Mouse (Mus musculus): Measurements from ENCODE around the gene Pcyt1b. TPM values are rescaled to one million over a fixed set of nuclear protein-coding genes. Genes with fewer than 3 reads are reported as not detected.

Pcyt1b gene
- total and polyA plus RNA-seq, 3 experiments, result 0.05 to 0.25 (median 0.16) TPM

DNA sequence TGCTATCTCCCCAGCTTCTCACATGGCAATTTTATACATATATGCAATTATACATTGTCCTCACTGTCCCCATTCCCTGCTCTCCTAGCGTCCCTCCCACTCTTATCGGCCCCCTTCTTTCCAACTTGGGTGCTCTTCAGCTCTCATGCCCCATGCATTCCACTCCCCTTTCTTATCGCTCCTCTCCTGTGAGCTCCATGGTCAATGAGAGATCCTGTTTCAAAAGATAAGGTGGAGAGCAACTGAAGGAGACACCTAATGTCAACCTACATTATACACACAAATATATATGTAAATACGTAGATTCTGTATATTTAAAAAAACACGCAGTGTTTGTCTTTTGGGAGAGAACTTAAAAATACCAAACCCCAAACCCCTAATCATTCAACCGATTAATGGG lies 95.9 kb downstream of the Pcyt1b start:
- no peaks in the 10 kb centered on the region for H3K79me2 ChIP-seq (replicated peaks; ENCODE audit: control insufficient read depth, insufficient read depth, low read length)
- H3K9ac ChIP-seq (ENCODE audit: low read depth, low read length), result no peak overlapping the region
- intact Hi-C loops (cut with DNase I), result no loop called here
- WGBS, result 84% methylated on average over 6 of the region's 6 CpGs
- H3K36me3 ChIP-seq (ENCODE audit: control insufficient read depth, insufficient read depth, low read length), result no peaks in the 10 kb centered on the region
- no peaks in the 10 kb centered on the region for H3K4me1 ChIP-seq (ENCODE audit: control insufficient read depth, insufficient read depth, low read length)
- DNase-seq, result no peak
- no peak overlapping the region for H3K27ac ChIP-seq
- no peak overlapping the region for H3K4me3 ChIP-seq
- TF ChIP-seq EP300 (IDR thresholded peaks at IDR 0.05; ENCODE audit: insufficient read depth, low read depth, low read length), result no peak
- TF ChIP-seq POLR2A (IDR thresholded peaks at IDR 0.05; ENCODE audit: insufficient read depth, low read depth, low read length), result no peak
- TF ChIP-seq CTCF (IDR thresholded peaks at IDR 0.05), result no peak
- no peaks in the 10 kb centered on the region for H3K27me3 ChIP-seq (ENCODE audit: control insufficient read depth, insufficient read depth, low read length)

- intact Hi-C loops (cut with DNase I), result no loop called here
- Histone ChIP-seq H3K27ac (no peak overlapping the region), H3K4me3 (no peak overlapping the region), H3K4me1 (ENCODE audit: control insufficient read depth, insufficient read depth, low read length) (no peaks in the 10 kb centered on the region; the same call in 1 of the 2 replicates), H3K27me3 (ENCODE audit: control insufficient read depth, insufficient read depth, low read length) (no peaks in the 10 kb centered on the region), H3K79me2 (replicated peaks; ENCODE audit: control insufficient read depth, insufficient read depth, low read length) (no peaks in the 10 kb centered on the region), H3K9ac (ENCODE audit: low read depth, low read length) (no peak overlapping the region), H3K36me3 (ENCODE audit: control insufficient read depth, insufficient read depth, low read length) (no peaks in the 10 kb centered on the region)
- TF ChIP-seq POLR2A (IDR thresholded peaks at IDR 0.05; ENCODE audit: insufficient read depth, low read depth, low read length), result no peak
- TF ChIP-seq EP300 (IDR thresholded peaks at IDR 0.05; ENCODE audit: insufficient read depth, low read depth, low read length), result no peak
- TF ChIP-seq CTCF (IDR thresholded peaks at IDR 0.05), result no peak
- DNase-seq, result no peak
- 70% methylated on average over 11 of the region's 11 CpGs for WGBS
These were observed 100.7 kb downstream of the Pcyt1b start for GRCm38 (mm10) chrX:93755210-93755842.

- Histone ChIP-seq H3K27me3 (ENCODE audit: control insufficient read depth, insufficient read depth, low read length) (no peaks in the 10 kb centered on the region), H3K4me1 (ENCODE audit: control insufficient read depth, insufficient read depth, low read length) (no peaks in the 10 kb centered on the region; the same call in 1 of the 2 replicates), H3K36me3 (ENCODE audit: control insufficient read depth, insufficient read depth, low read length) (no peaks in the 10 kb centered on the region), H3K9ac (ENCODE audit: low read depth, low read length) (no peak overlapping the region), H3K4me3 (no peak overlapping the region), H3K27ac (no peak overlapping the region), H3K79me2 (replicated peaks; ENCODE audit: control insufficient read depth, insufficient read depth, low read length) (no peaks in the 10 kb centered on the region)
- WGBS, result 50% methylated on average over 7 of the region's 7 CpGs
- intact Hi-C loops (cut with DNase I), result no loop called here
- DNase-seq, result no peak
- TF ChIP-seq CTCF (IDR thresholded peaks at IDR 0.05), result no peak
- TF ChIP-seq EP300 (IDR thresholded peaks at IDR 0.05; ENCODE audit: insufficient read depth, low read depth, low read length), result no peak
- no peak for TF ChIP-seq POLR2A (IDR thresholded peaks at IDR 0.05; ENCODE audit: insufficient read depth, low read depth, low read length)
These were observed 102.3 kb downstream of the Pcyt1b start for GRCm38 (mm10) chrX:93756867-93757455.

DNA sequence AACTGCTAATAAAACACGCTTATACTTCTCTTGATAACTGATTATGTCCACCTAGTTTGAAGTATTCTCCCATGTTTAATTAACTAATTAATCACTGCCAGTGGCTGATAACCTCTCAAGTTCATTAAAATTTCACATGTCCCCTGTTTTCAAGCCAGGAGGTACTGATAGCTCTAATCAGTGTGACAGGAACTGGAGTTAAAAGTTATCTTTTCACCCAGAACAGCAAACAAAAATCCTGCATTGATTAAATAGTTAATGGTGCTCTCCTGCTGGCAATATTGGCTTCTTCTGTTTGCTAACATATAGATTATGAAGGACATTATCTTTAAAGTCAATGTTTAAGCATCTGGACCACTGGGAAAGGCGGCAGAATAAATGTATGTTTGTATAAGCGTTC lies 106.1 kb downstream of the Pcyt1b start:
- Histone ChIP-seq H3K9ac (ENCODE audit: low read depth, low read length) (no peak overlapping the region), H3K27me3 (ENCODE audit: control insufficient read depth, insufficient read depth, low read length) (no peaks in the 10 kb centered on the region), H3K36me3 (ENCODE audit: control insufficient read depth, insufficient read depth, low read length) (no peaks in the 10 kb centered on the region), H3K27ac (no peak overlapping the region), H3K79me2 (replicated peaks; ENCODE audit: control insufficient read depth, insufficient read depth, low read length) (no peaks in the 10 kb centered on the region), H3K4me1 (ENCODE audit: control insufficient read depth, insufficient read depth, low read length) (no peaks in the 10 kb centered on the region; the same call in 1 of the 2 replicates), H3K4me3 (no peak overlapping the region)
- TF ChIP-seq EP300 (IDR thresholded peaks at IDR 0.05; ENCODE audit: insufficient read depth, low read depth, low read length), result no peak
- no peak for TF ChIP-seq POLR2A (IDR thresholded peaks at IDR 0.05; ENCODE audit: insufficient read depth, low read depth, low read length)
- TF ChIP-seq CTCF (IDR thresholded peaks at IDR 0.05), result no peak
- WGBS, result 83% methylated on average over 3 of the region's 3 CpGs
- no peak for DNase-seq
- intact Hi-C loops (cut with DNase I), result no loop called here

DNA sequence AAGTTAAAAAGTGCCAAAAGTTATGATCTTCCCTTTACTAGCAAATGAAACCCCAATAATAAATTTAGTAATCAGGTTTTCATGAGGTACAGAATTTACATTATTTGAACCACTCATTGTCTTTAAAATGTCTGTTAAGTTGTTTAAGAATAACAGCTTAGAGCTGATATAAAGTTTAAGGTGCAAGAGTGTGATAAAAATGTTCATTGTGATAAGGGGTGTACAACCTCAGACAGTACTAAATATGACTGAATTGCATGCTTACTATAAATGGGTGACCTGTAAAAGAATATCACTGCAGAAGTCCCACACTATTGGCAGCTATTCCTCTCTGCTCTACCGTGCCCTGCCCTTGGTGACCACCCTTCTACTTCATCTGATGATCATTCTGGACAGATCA lies 134.9 kb downstream of the Pcyt1b start:
- Histone ChIP-seq H3K9ac (ENCODE audit: low read depth, low read length) (no peak overlapping the region), H3K27me3 (ENCODE audit: control insufficient read depth, insufficient read depth, low read length) (no peaks in the 10 kb centered on the region), H3K79me2 (replicated peaks; ENCODE audit: control insufficient read depth, insufficient read depth, low read length) (no peaks in the 10 kb centered on the region), H3K4me1 (ENCODE audit: control insufficient read depth, insufficient read depth, low read length) (no peaks in the 10 kb centered on the region), H3K36me3 (ENCODE audit: control insufficient read depth, insufficient read depth, low read length) (no peaks in the 10 kb centered on the region), H3K27ac (no peak overlapping the region), H3K4me3 (no peak overlapping the region)
- DNase-seq, result no peak
- no peak for TF ChIP-seq CTCF (IDR thresholded peaks at IDR 0.05)
- TF ChIP-seq POLR2A (IDR thresholded peaks at IDR 0.05; ENCODE audit: insufficient read depth, low read depth, low read length), result no peak
- no peak for TF ChIP-seq EP300 (IDR thresholded peaks at IDR 0.05; ENCODE audit: insufficient read depth, low read depth, low read length)
- intact Hi-C loops (cut with DNase I), result no loop called here
- 63% methylated on average over 1 of the region's 1 CpGs for WGBS

DNA sequence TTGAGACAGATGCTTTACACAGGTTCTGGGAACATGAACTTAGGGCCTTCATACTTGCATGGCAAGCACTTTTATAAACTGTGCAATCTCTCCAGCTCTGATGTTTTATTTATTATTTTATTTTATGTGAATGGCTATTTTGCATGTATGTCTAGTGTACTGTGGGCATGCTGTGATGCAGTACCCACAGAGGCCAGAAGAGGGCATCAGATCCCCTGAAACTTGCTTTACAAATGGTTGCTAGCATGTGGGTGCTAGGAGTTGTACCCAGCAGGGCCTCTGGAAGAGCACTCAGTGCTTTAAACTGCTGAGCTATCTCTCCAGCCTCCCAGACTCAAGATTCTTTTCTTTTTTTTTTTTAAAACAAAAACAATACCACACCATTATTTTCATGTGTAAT lies 138.5 kb downstream of the Pcyt1b start:
- DNase-seq, result peak; percentile 3 to 59
- intact Hi-C loops (cut with DNase I), result loop anchor here (1.0 kb wide), 1 partner anchor 97 kb away; no protein-coding TSS in a partner anchor

More for the DNA sequence above, 138.5 kb downstream of the Pcyt1b start:
- no peak overlapping the region for H3K9ac ChIP-seq (ENCODE audit: low read depth, low read length)
- H3K4me3 ChIP-seq, result no peak overlapping the region
- no peak for TF ChIP-seq POLR2A (IDR thresholded peaks at IDR 0.05; ENCODE audit: insufficient read depth, low read depth, low read length)
- no peak for TF ChIP-seq EP300 (IDR thresholded peaks at IDR 0.05; ENCODE audit: insufficient read depth, low read depth, low read length)
- TF ChIP-seq CTCF (IDR thresholded peaks at IDR 0.05), result peak; percentile 82
- no peaks in the 10 kb centered on the region for H3K36me3 ChIP-seq (ENCODE audit: control insufficient read depth, insufficient read depth, low read length)
- no peaks in the 10 kb centered on the region for H3K79me2 ChIP-seq (replicated peaks; ENCODE audit: control insufficient read depth, insufficient read depth, low read length)
- H3K27ac ChIP-seq, result no peak overlapping the region
- H3K4me1 ChIP-seq (ENCODE audit: control insufficient read depth, insufficient read depth, low read length), result no peaks in the 10 kb centered on the region
- H3K27me3 ChIP-seq (ENCODE audit: control insufficient read depth, insufficient read depth, low read length), result no peaks in the 10 kb centered on the region

Other genes starting within 250 kb of the Pcyt1b start
- gene Pola1, start 22.7 kb upstream of the Pcyt1b start, total RNA-seq (2021), result 1 to 10 TPM; 4.0 to 6.0 TPM
- gene Pola1, start 22.7 kb upstream of the Pcyt1b start, polyA plus RNA-seq (2012; rRNA removed), result 0.43 and 0.91 TPM in 2 replicates
- 1 to 10 TPM; 2.6 to 3.0 TPM for gene Pdk3, start 177.3 kb downstream of the Pcyt1b start, total RNA-seq (2021)
- 3.2 and 5.4 TPM in 2 replicates for gene Pdk3, start 177.3 kb downstream of the Pcyt1b start, polyA plus RNA-seq (2012; rRNA removed)